Mouse (Mus musculus) neural tube, embryonic 15.5 days (tissue): ENCODE measurements around the gene Rps9. TPM values are rescaled to one million over a fixed set of nuclear protein-coding genes. Genes with fewer than 3 reads are reported as not detected.
A peak's percentile ranks its signal among the peaks of the same experiment; 100 is the strongest.
"Not testable (repeated sequence)": the region's sequence is repeated elsewhere in the genome, so short reads cannot be mapped to it uniquely, and the experiment has no call there.

Experiments
- ATAC-seq: fragments of 200-750 bp; cut with Nextera tagmentation; 2 replicates; pipeline ENCODE4 v1.8.0; 2017; ENCODE audit warnings: mild to moderate bottlenecking, moderate TSS enrichment, moderate library complexity; ENCODE audit not compliant: low FRiP score
- H3K27ac ChIP-seq: fragments of 300-500 bp; sonication (generic); replicated peaks from 2 replicates; pipeline ENCODE4 v1.5.1; 2015; ENCODE audit warnings: mild to moderate bottlenecking, inconsistent platforms
- H3K27me3 ChIP-seq: fragments of 300-500 bp; sonication (generic); replicated peaks from 2 replicates; pipeline ENCODE4 v1.6.1; 2015; ENCODE audit warnings: inconsistent platforms
- H3K36me3 ChIP-seq: fragments of 300-500 bp; sonication (generic); 2 replicates; pipeline ENCODE4 v1.6.1; 2015; ENCODE audit warnings: inconsistent platforms
- H3K4me1 ChIP-seq: fragments of 300-500 bp; sonication (generic); 2 replicates; pipeline ENCODE4 v1.6.1; 2015; ENCODE audit warnings: inconsistent platforms
- H3K4me2 ChIP-seq: fragments of 300-500 bp; sonication (generic); 2 replicates; pipeline ENCODE4 v1.6.1; 2015; ENCODE audit warnings: inconsistent platforms, mild to moderate bottlenecking, moderate library complexity
- H3K4me3 ChIP-seq: fragments of 300-500 bp; sonication (generic); replicated peaks from 2 replicates; pipeline ENCODE4 v1.5.1; 2015; ENCODE audit warnings: mild to moderate bottlenecking, inconsistent platforms
- H3K9ac ChIP-seq: fragments of 300-500 bp; sonication (generic); replicated peaks from 2 replicates; pipeline ENCODE4 v1.6.1; 2015; ENCODE audit warnings: mild to moderate bottlenecking, inconsistent platforms
- H3K9me3 ChIP-seq: fragments of 300-500 bp; sonication (generic); replicated peaks from 2 replicates; pipeline ENCODE4 v1.6.1; 2016; ENCODE audit warnings: inconsistent platforms
- WGBS: fragments of 180-500 bp; shearing (Covaris S2); methylation state at CpG from one replicate; pipeline ENCODE4 v1.1.7; 2015; ENCODE audit warnings: mixed read lengths; 5-methylcytosine and 5-hydroxymethylcytosine counted together
- polyA plus RNA-seq: library from polyadenylated mRNA; unstranded; fragments of >200 nt; fragmentation: Nextera tagmentation; extraction: Ambion mirVana; gene quantifications from 2 replicates; pipeline ENCODE4 v1.2.1, GENCODE M21; 2015

The Rps9 gene
- polyA plus RNA-seq, 1 experiment from 2014 or later: 710 TPM

GRCm38 (mm10) chr7:3683908-3684550 is 19.8 kb upstream of the Rps9 start:
- Histone ChIP-seq H3K9me3 (no peaks in the 10 kb centered on the region), H3K4me2 (peak overlapping the region; percentile 15), H3K27me3 (no peaks in the 10 kb centered on the region), H3K4me1 (peaks cover 24% of the 10 kb centered on the region), H3K36me3 (peaks cover 52% of the 10 kb centered on the region), H3K9ac (no peak overlapping the region), H3K4me3 (no peak overlapping the region), H3K27ac (peak overlapping the region; percentile 76)
- peak; percentile 66 for ATAC-seq
- 48% methylated on average over 10 of the region's 10 CpGs for WGBS

GRCm38 (mm10) chr7:3684698-3685097 is 19.1 kb upstream of the Rps9 start:
- 65% methylated on average over 8 of the region's 8 CpGs for WGBS
- Histone ChIP-seq H3K4me3 (no peak overlapping the region), H3K27ac (peak overlapping the region; percentile 76), H3K36me3 (peaks cover 48% of the 10 kb centered on the region), H3K9me3 (no peaks in the 10 kb centered on the region), H3K27me3 (no peaks in the 10 kb centered on the region), H3K4me1 (peaks cover 24% of the 10 kb centered on the region), H3K9ac (no peak overlapping the region), H3K4me2 (no peak overlapping the region)
- ATAC-seq: peak; percentile 21

- ATAC-seq: no peak
- Histone ChIP-seq H3K27me3 (no peaks in the 10 kb centered on the region), H3K4me1 (peaks cover 27% of the 10 kb centered on the region), H3K4me3 (no peak overlapping the region), H3K9me3 (no peaks in the 10 kb centered on the region), H3K4me2 (no peak overlapping the region), H3K36me3 (peaks cover 44% of the 10 kb centered on the region), H3K27ac (peak overlapping the region; percentile 76), H3K9ac (no peak overlapping the region)
- 80% methylated on average over 31 of the region's 31 CpGs for WGBS
Measured at GRCm38 (mm10) chr7:3685400-3686187, 18.2 kb upstream of the Rps9 start.

GRCm38 (mm10) chr7:3691919-3692318 is 11.9 kb upstream of the Rps9 start:
- WGBS: 32% methylated on average over 3 of the region's 3 CpGs
- ATAC-seq: no peak
- peak overlapping the region; percentile 79 for H3K4me2 ChIP-seq
- H3K27me3 ChIP-seq: no peaks in the 10 kb centered on the region
- H3K36me3 ChIP-seq: peaks cover 27% of the 10 kb centered on the region
- H3K4me1 ChIP-seq: peaks cover 36% of the 10 kb centered on the region
- no peaks in the 10 kb centered on the region for H3K9me3 ChIP-seq
- H3K27ac ChIP-seq: peak overlapping the region; percentile 96
- H3K4me3 ChIP-seq: peak overlapping the region; percentile 69
- peak overlapping the region; percentile 81 for H3K9ac ChIP-seq

- H3K4me1 ChIP-seq: peaks cover 37% of the 10 kb centered on the region
- ATAC-seq: no peak
- H3K4me2 ChIP-seq: peak within 1 kb of the TSS; percentile 79
- no peaks in the 10 kb centered on the region for H3K27me3 ChIP-seq
- peak within 1 kb of the TSS; percentile 81 for H3K9ac ChIP-seq
- H3K27ac ChIP-seq: peak within 1 kb of the TSS; percentile 96
- WGBS: under 1% methylated on average over 49 of the region's 49 CpGs
- no peaks in the 10 kb centered on the region for H3K9me3 ChIP-seq
- H3K4me3 ChIP-seq: peak within 1 kb of the TSS; percentile 69
- H3K36me3 ChIP-seq: peaks cover 26% of the 10 kb centered on the region
Measured at GRCm38 (mm10) chr7:3692382-3692986, 11.3 kb upstream of the Rps9 start, which contains the start of gene Tsen34. TSS of gene Tsen34 (plus strand) at chr7:3692863.

- H3K36me3 ChIP-seq: peaks cover 28% of the 10 kb centered on the region
- H3K9ac ChIP-seq: peak within 1 kb of the TSS; percentile 81
- H3K4me1 ChIP-seq: peaks cover 42% of the 10 kb centered on the region
- WGBS: under 1% methylated on average over 55 of the region's 55 CpGs
- no peaks in the 10 kb centered on the region for H3K9me3 ChIP-seq
- H3K4me2 ChIP-seq: peak within 1 kb of the TSS; percentile 79
- H3K27me3 ChIP-seq: no peaks in the 10 kb centered on the region
- H3K4me3 ChIP-seq: peak within 1 kb of the TSS; percentile 69
- peak; percentile 92 for ATAC-seq
- peak within 1 kb of the TSS; percentile 96 for H3K27ac ChIP-seq
Measured at GRCm38 (mm10) chr7:3692987-3693808, 10.6 kb upstream of the Rps9 start, which contains the start of gene Mboat7. TSS of gene Mboat7 (minus strand) at chr7:3693523.

GRCm38 (mm10) chr7:3693809-3694075 is 10.1 kb upstream of the Rps9 start:
- Histone ChIP-seq H3K4me1 (peaks cover 42% of the 10 kb centered on the region), H3K4me3 (peak overlapping the region; percentile 69), H3K9me3 (no peaks in the 10 kb centered on the region), H3K4me2 (peak overlapping the region; percentile 79), H3K36me3 (peaks cover 29% of the 10 kb centered on the region), H3K9ac (peak overlapping the region; percentile 81), H3K27ac (peak overlapping the region; percentile 96), H3K27me3 (no peaks in the 10 kb centered on the region)
- ATAC-seq: no peak
- WGBS: under 1% methylated on average over 18 of the region's 18 CpGs

GRCm38 (mm10) chr7:3694076-3694948 is 9.5 kb upstream of the Rps9 start:
- peak overlapping the region; percentile 81 for H3K9ac ChIP-seq
- peak overlapping the region; percentile 69 for H3K4me3 ChIP-seq
- H3K27ac ChIP-seq: peak overlapping the region; percentile 96
- H3K4me1 ChIP-seq: peaks cover 42% of the 10 kb centered on the region
- peak overlapping the region; percentile 79 for H3K4me2 ChIP-seq
- under 1% methylated on average over 51 of the region's 55 CpGs for WGBS
- ATAC-seq: peak; percentile 48
- H3K36me3 ChIP-seq: peaks cover 30% of the 10 kb centered on the region
- no peaks in the 10 kb centered on the region for H3K27me3 ChIP-seq
- H3K9me3 ChIP-seq: no peaks in the 10 kb centered on the region

- H3K27me3 ChIP-seq, ATAC-seq, H3K9me3 ChIP-seq: not testable (repeated sequence)
- H3K27ac ChIP-seq: peak overlapping the region; percentile 96
- H3K4me3 ChIP-seq: peak overlapping the region; percentile 69
- H3K36me3 ChIP-seq: peaks cover 31% of the 10 kb centered on the region
- H3K9ac ChIP-seq: peak overlapping the region; percentile 81
- H3K4me2 ChIP-seq: peak overlapping the region; percentile 79
- H3K4me1 ChIP-seq: peaks cover 42% of the 10 kb centered on the region
- 4% methylated on average over 9 of the region's 9 CpGs for WGBS
Measured at GRCm38 (mm10) chr7:3694949-3695305, 8.9 kb upstream of the Rps9 start.

- Histone ChIP-seq H3K9me3 (no peaks in the 10 kb centered on the region), H3K27me3 (no peaks in the 10 kb centered on the region), H3K4me2 (no peak overlapping the region), H3K36me3 (peaks cover 46% of the 10 kb centered on the region), H3K4me1 (peaks cover 22% of the 10 kb centered on the region), H3K4me3 (no peak overlapping the region), H3K9ac (no peak overlapping the region), H3K27ac (no peak overlapping the region)
- ATAC-seq: no peak
- 91% methylated on average over 6 of the region's 6 CpGs for WGBS
Measured at GRCm38 (mm10) chr7:3698471-3698870, 5.3 kb upstream of the Rps9 start.
